Mouse (Mus musculus) left cerebral cortex, adult 9 months (tissue): Measurements from ENCODE around the gene Dchs1.

Experiments
- DNase-seq, 2 experiments: peaks; one replicate each; pipeline ENCODE4 v3.0.0; 2022; ENCODE audit warnings: low spot score in 2 of 2

Dchs1 gene

DNA sequence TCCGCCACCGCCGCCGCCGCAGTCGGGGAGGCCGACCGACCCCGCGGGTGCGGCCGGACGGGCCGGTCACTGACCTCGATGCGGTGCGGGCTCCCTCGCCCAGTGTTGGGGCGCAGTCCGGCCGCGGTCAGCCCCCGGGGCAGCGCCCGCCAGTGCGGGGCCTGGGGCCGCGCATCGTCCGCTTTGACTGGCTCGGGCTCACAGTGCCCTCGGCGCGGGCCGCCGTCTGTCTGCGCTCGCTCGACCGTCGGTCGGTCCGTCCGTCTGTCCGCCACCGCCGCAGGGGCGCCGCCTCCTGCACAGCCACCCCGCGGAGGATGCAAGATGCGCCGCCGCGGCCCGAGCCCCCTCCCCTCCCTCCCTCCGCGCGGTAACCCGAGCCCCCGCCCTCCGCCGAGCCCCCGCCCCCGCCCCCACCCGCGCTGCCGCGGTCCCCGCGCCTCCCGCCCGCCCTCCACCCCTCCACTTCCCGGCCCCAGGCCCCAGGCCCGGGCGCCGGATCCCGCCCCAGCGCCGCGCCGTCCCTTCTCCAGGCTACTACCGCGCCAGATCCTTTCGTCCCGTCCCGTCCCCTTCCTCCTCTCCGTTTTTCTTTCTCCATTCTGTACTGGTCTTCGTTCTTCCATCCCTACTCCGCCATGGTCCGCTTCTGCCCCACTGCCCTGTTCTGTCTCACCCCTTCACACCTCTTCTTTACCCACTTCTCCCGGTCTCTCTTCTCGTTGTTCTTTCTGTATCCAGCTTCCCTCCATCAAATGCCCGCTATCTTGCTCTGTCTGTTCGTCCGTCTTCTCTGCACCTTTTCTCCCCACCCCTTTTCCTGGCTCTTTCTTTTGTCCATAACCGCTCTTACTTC is at the start of gene Dchs1:
Dchs1 (minus strand) TSS at position 370 of the 856 bp plus-strand sequence.
- no peak for DNase-seq

DNA sequence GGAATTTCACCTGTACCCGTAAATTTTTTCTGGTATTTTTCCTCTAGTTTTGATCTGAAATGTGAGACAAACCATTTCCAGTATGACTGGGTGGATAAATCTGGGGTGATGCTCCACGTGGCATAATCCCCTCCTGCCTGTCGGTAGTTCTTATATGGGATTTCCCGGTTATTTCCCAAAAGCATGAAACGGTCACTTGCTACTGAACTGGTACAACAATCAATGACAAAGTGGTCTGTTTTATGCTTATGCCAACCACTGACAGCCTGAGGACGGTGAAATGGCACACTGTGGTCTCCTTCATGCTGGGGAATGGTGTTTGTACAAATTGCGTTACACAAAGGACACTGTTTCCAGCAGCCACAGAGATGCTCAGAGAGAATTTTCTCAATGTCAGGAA is 36.8 kb upstream of the Dchs1 start:
- DNase-seq: no peak

GRCm38 (mm10) chr7:105818483-105818882 is 31.0 kb upstream of the Dchs1 start:
- no peak for DNase-seq

DNA sequence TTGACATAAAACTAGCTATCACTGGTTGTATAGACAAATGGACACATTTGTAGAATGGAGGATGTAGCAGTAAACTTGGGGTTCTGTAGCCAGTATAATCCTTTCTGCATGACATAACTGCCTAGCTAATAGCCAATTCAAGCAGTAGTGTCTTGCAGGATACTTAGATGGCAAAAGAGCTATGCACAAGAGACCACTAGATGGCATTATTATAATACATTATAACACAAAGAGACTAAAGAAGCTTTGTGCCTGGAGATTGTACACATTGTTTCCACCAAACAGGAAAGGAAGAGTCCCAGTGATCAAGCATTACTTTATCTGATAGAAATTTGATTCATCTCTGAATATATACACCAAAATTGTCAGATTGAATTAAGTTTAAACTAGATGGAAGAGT is 29.3 kb upstream of the Dchs1 start:
- DNase-seq: no peak

GRCm38 (mm10) chr7:105813326-105813725 is 25.9 kb upstream of the Dchs1 start:
- no peak for DNase-seq

GRCm38 (mm10) chr7:105812566-105812965 is 25.1 kb upstream of the Dchs1 start:
- DNase-seq: no peak

- DNase-seq: no peak
Measured at GRCm38 (mm10) chr7:105811516-105811915, 24.1 kb upstream of the Dchs1 start.

DNA sequence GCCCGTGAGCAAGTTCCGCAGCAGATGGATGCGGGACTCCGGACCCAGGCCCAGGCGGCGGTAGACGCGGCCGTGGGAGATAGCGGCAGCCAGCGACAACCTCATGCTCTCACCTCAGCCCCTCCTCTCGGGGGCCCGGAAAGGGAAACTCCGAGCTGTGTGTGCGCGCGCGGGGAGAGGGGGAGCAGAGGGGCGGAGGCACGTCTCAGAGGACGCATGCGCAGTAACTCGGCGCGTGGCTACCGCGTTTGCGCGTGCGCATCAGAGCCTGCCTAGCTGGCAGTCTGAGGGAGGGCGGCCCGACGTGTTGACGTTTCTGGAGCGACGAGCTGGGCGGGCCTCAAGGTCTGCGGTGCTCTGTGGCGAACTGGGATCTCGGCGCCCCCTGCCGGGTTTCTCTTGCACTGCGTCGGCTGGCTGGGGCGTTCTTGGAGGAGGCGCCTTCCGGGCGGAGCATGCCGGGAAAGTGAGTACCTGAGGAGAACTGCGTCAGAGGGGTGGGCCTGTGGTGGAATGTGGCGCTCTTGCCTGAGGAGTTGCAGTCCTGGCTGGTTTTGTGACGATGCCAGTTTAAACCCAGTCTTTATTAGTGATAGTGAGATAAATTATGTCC is 23.5 kb upstream of the Dchs1 start, which contains the start of gene Mrpl17:
Mrpl17 (minus strand) TSS at position 223 of the 613 bp plus-strand sequence.
- peak; percentile 99 to 100 for DNase-seq

- DNase-seq: peak in 1 of 2 experiments; percentile 44
Measured at GRCm38 (mm10) chr7:105810280-105810876, 22.9 kb upstream of the Dchs1 start.

DNA sequence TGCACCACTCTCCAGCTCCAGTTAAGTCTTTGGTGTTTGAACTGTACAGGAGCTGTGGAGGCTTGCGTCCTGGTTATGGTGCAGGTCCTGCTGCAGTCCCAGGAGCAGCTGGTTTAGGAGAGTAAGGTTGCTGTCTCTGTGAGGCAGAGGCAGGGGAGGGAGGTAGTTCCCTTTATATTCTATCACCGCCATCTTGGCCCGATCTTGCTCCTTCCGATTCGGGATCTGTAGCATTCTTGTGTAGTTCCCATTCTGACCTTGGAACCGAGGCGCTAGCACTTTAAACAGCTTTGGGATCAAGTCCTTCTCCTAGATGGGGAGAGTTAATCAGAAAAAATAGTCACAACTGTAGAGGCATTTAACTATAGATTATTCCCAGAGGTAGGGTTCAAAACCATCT is 22.4 kb upstream of the Dchs1 start:
- no peak for DNase-seq

- DNase-seq: no peak
Measured at GRCm38 (mm10) chr7:105808385-105808784, 20.9 kb upstream of the Dchs1 start.

DNA sequence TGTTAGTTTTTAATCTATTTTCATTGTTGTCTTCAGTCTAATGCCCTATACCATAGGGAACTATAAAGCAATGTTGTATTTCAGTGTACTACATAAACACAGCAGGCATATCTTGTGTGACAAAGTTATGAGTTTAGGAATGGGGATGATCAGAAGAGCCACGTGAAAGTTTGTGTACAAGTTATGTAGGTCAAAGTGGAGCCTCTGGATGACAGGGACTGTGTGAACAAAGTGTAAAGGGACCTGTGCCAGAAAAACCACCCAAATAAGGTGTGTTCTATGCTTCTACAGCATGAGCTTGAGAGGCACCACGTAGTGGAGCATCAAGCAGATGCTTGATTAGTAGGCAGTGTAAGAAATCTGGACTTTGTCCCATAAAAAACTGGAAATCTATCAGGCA is 19.3 kb upstream of the Dchs1 start:
- DNase-seq: no peak

DNA sequence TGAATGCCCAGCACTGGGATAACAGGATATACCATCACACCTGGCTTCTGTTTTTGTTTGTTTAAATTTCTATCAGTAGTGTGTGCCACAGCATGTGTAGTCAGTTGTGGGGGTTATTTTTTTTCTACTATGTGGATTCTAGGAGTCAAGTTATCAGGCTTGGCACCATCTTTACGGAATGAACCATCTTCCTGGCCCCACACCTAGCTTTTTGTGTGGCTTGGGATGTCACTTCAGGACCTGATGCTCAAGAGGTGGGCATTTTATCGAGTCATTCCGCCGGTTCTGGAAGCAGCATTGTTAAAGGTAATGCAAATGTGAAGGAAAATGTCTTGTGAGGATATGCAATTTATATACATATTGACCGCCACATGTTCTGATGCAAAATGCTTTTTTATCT is 18.7 kb upstream of the Dchs1 start:
- DNase-seq: no peak

GRCm38 (mm10) chr7:105803428-105803827 is 16.0 kb upstream of the Dchs1 start:
- DNase-seq: no peak

DNA sequence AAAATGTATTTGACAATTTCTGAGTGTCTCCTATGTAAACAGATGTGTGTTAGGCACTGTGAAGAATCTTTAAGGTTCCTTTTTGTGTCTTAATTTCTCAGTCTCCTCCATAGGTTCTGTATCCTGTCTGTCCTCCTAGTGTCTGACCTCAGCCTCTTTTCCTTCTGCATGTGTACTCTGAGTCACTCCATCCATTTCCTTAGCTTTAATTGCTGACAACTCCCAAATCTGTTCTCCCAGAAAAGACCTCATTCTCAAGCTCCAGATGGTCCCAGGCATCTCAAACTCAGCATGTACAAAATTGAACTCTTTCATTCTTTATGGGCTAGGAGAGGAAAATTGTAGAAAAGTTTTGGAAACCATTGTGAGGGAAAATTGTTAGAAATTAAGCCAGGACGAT is 15.3 kb upstream of the Dchs1 start:
- DNase-seq: no peak

- DNase-seq: no peak
Measured at GRCm38 (mm10) chr7:105802312-105802711, 14.9 kb upstream of the Dchs1 start.

- no peak for DNase-seq
Measured at GRCm38 (mm10) chr7:105796972-105797371, 9.5 kb upstream of the Dchs1 start.

- no peak for DNase-seq
Measured at GRCm38 (mm10) chr7:105795759-105796366, 8.4 kb upstream of the Dchs1 start.

- no peak for DNase-seq
Measured at GRCm38 (mm10) chr7:105793701-105794100, 6.2 kb upstream of the Dchs1 start.

DNA sequence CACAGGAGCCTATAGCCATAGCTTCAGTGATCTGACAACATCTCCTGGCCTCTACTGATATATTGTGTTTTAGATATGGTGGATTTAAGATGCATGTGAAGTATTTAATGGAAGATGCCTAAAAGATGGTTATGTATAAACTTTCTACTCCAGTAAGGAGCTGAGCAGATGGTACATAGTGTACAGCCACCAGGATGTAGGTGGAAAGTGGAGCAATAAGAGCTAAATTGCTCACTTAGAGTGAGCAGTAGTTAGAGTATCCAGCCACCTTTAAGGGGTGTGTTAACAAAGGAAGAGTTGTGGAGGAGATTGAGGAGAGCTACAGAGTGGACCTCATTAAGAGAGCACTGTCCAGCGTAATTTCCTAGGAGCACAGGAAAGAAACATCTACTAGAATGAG is 3.7 kb upstream of the Dchs1 start:
- no peak for DNase-seq

GRCm38 (mm10) chr7:105786506-105787284 is 759 bp downstream of the Dchs1 start:
- DNase-seq: no peak

DNA sequence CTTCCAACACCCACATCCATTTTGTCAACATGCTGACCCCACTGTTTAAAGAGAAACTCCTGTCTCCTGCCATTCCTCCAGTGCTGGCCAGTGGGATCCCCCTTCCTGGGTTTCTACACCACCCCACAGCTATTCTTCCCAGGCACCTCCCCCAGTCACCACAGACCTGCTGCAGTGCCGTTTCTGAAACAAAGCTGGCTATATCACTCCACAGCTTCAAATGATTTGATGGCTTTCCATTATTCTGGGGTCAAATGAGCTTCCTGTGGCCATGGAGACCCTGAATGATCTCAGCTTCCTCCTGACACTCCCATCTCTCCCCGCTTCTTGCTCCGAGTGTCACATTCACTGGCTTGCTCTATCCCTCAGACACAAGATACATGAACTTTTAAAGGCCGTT is 2.9 kb downstream of the Dchs1 start:
- no peak for DNase-seq
